Mouse (Mus musculus): ENCODE results near the gene Bmp10. TPM values are rescaled to one million over a fixed set of nuclear protein-coding genes. Genes with fewer than 3 reads are reported as not detected.
"Not testable (repeated sequence)": the region's sequence is repeated elsewhere in the genome, so short reads cannot be mapped to it uniquely, and the experiment has no call there.

The Bmp10 gene
- polyA plus RNA-seq, 1 experiment from 2014 or later, result 0.32 TPM

GRCm38 (mm10) chr6:87451771-87452170 lies 23.0 kb downstream of the Bmp10 start:
- 61% methylated on average over 3 of the region's 3 CpGs for WGBS (ENCODE audit: insufficient replicate concordance)
- no peak overlapping the region for H3K9ac ChIP-seq
- ATAC-seq, result no peak
- no peak overlapping the region for H3K4me3 ChIP-seq
- H3K27me3 ChIP-seq (replicated peaks), result no peaks in the 10 kb centered on the region; the same call in 1 of the 2 replicates
- no peak overlapping the region for H3K27ac ChIP-seq
- no peaks in the 10 kb centered on the region for H3K4me1 ChIP-seq
- no peaks in the 10 kb centered on the region for H3K36me3 ChIP-seq
- no peaks in the 10 kb centered on the region for H3K9me3 ChIP-seq (replicated peaks)
- H3K4me2 ChIP-seq, result no peak overlapping the region

DNA sequence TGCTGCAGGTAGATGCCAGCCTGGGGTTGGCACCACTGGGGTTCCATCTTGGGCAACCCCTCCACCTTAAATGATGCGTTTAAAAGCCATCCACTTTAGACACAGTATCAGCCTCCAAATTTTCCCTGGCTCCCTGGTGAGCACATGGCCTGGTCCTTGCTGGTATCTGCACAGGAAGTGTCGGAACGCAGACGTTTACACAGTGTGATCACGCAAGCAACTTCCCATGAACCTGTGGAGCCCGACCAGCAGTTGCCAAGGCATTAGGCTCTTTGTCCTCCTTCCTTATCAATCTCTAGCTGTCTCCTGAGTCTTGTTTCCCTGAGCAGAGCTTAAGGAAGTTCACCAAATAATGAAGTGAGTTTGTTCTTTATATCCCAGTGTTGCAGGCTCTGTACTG lies 26.7 kb downstream of the Bmp10 start:
- Histone ChIP-seq H3K9ac (no peak overlapping the region), H3K36me3 (no peaks in the 10 kb centered on the region), H3K4me1 (no peaks in the 10 kb centered on the region), H3K4me3 (no peak overlapping the region), H3K9me3 (replicated peaks) (no peaks in the 10 kb centered on the region), H3K27me3 (replicated peaks) (no peaks in the 10 kb centered on the region), H3K27ac (no peak overlapping the region), H3K4me2 (no peak overlapping the region)
- 46% methylated on average over 6 of the region's 6 CpGs for WGBS (ENCODE audit: insufficient replicate concordance)
- ATAC-seq, result no peak

- no peak overlapping the region for H3K4me2 ChIP-seq
- no peak for ATAC-seq
These were observed 37.4 kb downstream of the Bmp10 start for GRCm38 (mm10) chr6:87466221-87466620.

DNA sequence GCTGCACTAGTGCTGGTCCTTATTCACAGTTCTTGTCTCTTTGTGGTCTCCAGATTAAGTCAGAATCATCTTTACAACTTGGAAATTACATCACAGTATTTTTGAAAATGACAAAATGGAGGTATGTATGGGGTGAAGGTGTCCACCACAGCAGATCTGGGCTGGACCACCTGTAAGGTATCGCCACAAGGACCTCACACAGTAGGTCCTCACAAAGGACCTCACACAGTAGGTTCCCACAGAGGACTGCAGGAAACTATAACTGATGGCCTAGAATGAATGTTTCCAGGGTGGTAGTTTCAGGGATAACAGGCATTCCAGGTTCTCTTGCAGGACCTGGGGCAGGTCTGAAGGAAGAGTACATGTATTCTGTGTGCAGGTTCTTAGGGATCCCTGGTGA lies 38.6 kb downstream of the Bmp10 start:
- H3K36me3 ChIP-seq, result peaks cover 14% of the 10 kb centered on the region
- H3K27ac ChIP-seq, result no peak overlapping the region
- H3K27me3 ChIP-seq (replicated peaks), result no peaks in the 10 kb centered on the region
- no peak for ATAC-seq
- no peak overlapping the region for H3K4me3 ChIP-seq
- WGBS (ENCODE audit: insufficient replicate concordance), result 70% methylated on average over 1 of the region's 1 CpGs
- no peak overlapping the region for H3K4me2 ChIP-seq
- 0 out of 2 replicates have a peak, but pooled peaks cover 7% of the 10 kb centered on the region for H3K4me1 ChIP-seq
- H3K9ac ChIP-seq, result no peak overlapping the region
- H3K9me3 ChIP-seq (replicated peaks), result no peaks in the 10 kb centered on the region

More at GRCm38 (mm10) chr6:87466221-87466620, 37.4 kb downstream of the Bmp10 start:
- no peak overlapping the region for H3K4me3 ChIP-seq
- H3K27me3 ChIP-seq (replicated peaks), result no peaks in the 10 kb centered on the region
- H3K27ac ChIP-seq, result no peak overlapping the region
- peaks cover 14% of the 10 kb centered on the region for H3K36me3 ChIP-seq
- 28% methylated on average over 12 of the region's 12 CpGs for WGBS (ENCODE audit: insufficient replicate concordance)
- H3K9me3 ChIP-seq (replicated peaks), result no peaks in the 10 kb centered on the region
- no peak overlapping the region for H3K9ac ChIP-seq
- 0 out of 2 replicates have a peak, but pooled peaks cover 7% of the 10 kb centered on the region for H3K4me1 ChIP-seq

DNA sequence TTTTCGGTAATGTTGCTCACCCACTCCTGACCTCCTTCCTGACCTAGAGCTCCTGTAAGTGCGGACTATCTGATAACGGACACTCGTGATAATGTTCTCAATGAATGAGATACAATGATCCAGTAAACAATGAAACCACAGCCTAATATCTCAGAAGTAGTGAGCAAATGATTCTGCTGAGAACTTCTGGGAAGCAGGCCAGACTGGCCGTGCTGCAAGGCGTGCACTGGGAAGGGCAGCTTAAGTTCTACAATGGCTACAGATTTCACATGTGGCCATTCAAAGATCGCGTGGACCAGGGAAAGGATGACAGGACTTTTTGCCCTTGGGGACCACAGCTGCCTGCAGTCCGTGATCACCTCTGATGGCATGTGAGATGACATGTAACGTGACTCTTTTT lies 39.6 kb downstream of the Bmp10 start:
- H3K9ac ChIP-seq, result no peak overlapping the region
- no peaks in the 10 kb centered on the region for H3K9me3 ChIP-seq (replicated peaks)
- H3K27me3 ChIP-seq (replicated peaks), result no peaks in the 10 kb centered on the region
- no peak for ATAC-seq
- H3K4me1 ChIP-seq, result 0 out of 2 replicates have a peak, but pooled peaks cover 7% of the 10 kb centered on the region
- H3K36me3 ChIP-seq, result peaks cover 9% of the 10 kb centered on the region
- no peak overlapping the region for H3K27ac ChIP-seq
- H3K4me2 ChIP-seq, result no peak overlapping the region
- 78% methylated on average over 10 of the region's 10 CpGs for WGBS (ENCODE audit: insufficient replicate concordance)
- H3K4me3 ChIP-seq, result no peak overlapping the region

DNA sequence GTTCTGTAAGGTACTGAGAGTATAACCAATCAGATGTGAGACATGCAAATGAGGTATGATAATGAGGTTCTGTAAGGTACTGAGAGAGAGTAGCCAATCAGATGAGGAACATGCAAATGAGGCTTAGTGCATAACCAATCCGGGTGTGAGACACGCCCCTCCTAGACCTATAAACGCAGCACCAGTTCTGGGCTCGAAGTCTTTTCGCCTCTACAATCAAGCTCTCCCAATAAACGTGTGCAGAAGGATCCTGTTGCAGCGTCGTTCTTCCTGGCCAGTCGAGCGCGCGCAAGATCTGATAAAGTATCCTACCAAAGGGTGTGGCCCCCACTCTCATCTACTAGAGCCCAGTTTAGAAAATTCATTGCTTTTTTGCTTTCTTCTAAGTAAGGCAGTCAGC lies 41.3 kb downstream of the Bmp10 start:
- ATAC-seq, H3K4me1 ChIP-seq: not testable (repeated sequence)

DNA sequence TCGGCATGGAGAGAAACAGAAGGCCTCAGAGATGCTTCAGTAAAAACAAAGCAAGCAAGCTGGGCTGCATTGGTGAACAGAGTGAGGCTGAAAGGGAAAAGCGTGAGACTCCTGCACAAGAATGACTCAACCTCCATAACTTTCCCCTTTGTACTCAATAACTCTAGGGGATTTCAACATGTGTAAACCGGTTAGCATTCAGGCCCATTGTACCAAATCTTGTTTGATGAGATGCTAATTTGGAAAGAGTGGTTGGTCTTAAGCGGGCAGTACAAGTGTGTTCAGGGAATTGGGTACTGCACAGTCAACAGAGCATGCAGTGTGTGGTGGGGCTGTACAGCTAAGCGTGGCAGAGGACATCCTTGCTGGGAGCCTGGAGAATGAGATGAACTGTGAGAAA lies 46.4 kb downstream of the Bmp10 start:
- Histone ChIP-seq H3K9ac (no peak overlapping the region), H3K4me3 (no peak overlapping the region), H3K9me3 (replicated peaks) (no peaks in the 10 kb centered on the region), H3K27me3 (replicated peaks) (no peaks in the 10 kb centered on the region), H3K4me1 (no peaks in the 10 kb centered on the region), H3K4me2 (no peak overlapping the region), H3K36me3 (peaks cover 3% of the 10 kb centered on the region), H3K27ac (no peak overlapping the region)
- ATAC-seq, result no peak
- 76% methylated on average over 5 of the region's 5 CpGs for WGBS (ENCODE audit: insufficient replicate concordance)

More for the DNA sequence above, 41.3 kb downstream of the Bmp10 start:
- H3K27me3 ChIP-seq (replicated peaks); H3K9ac ChIP-seq; H3K27ac ChIP-seq; H3K36me3 ChIP-seq; H3K4me2 ChIP-seq; H3K4me3 ChIP-seq; H3K9me3 ChIP-seq (replicated peaks): not testable (repeated sequence)
- 83% methylated on average over 12 of the region's 12 CpGs for WGBS (ENCODE audit: insufficient replicate concordance)

DNA sequence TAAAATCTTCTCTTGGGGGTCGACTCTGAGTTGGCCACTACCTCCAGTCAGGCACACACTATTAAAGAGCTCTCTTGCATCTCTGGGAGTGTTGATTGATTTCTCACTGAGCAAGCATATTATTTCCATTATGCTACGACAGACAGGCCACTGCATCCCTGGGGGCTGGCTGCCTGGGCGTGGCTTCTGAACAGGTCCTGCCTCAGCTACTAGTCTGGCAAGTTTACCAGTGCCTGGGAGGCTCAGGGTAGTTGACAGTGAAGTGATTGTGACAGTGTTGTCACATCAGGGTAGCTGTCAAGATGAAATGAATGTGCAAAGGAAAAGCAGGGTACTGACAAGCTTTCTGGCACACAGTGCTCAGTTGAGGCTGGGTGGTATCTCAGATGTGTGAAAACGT lies 50.1 kb downstream of the Bmp10 start:
- Histone ChIP-seq H3K27ac (no peak overlapping the region), H3K9me3 (replicated peaks) (no peaks in the 10 kb centered on the region), H3K9ac (no peak overlapping the region), H3K4me1 (no peaks in the 10 kb centered on the region), H3K4me3 (no peak overlapping the region), H3K4me2 (no peak overlapping the region), H3K27me3 (replicated peaks) (0 out of 2 replicates have a peak, but pooled peaks cover 3% of the 10 kb centered on the region), H3K36me3 (no peaks in the 10 kb centered on the region; the same call in none of the 2 replicates)
- no peak for ATAC-seq
- WGBS (ENCODE audit: insufficient replicate concordance), result 60% methylated on average over 4 of the region's 4 CpGs

DNA sequence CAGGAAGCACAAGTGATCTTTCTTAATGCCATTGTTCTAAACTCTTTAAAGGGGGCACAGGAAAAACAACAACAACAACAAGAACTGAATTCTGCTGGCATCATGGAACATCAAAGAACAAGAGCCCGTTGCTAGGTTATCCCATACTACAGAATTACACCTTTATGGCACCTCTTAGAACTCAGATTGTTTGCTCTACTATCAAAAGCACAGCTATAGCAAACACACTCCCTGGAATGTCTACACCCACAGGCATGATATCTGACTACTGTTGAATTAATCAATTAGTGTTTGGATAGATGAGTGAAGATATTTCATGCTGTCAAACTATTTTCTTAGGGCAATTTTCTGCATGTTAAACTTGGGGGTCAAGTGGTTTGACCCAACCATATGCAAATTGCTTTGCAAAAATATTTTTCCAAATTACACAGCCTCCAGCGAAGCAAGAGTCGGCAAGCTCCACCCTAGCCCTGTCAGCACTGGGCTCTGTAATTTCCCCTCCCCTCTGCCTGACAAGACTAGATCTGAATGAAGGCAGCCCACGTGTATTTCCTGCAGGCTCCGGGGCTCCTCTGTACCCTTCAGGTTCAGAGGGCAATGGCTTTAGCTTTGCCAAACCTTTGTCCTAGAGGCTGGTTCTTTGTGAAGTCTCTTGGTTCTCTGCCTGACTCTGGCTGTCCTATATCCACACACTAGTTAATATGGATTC lies 50.7 kb downstream of the Bmp10 start:
- Histone ChIP-seq H3K9me3 (replicated peaks) (no peaks in the 10 kb centered on the region), H3K4me2 (no peak overlapping the region), H3K36me3 (no peaks in the 10 kb centered on the region; the same call in none of the 2 replicates), H3K4me3 (no peak overlapping the region), H3K4me1 (no peaks in the 10 kb centered on the region), H3K27ac (no peak overlapping the region), H3K9ac (no peak overlapping the region), H3K27me3 (replicated peaks) (0 out of 2 replicates have a peak, but pooled peaks cover 3% of the 10 kb centered on the region)
- WGBS (ENCODE audit: insufficient replicate concordance), result 53% methylated on average over 5 of the region's 5 CpGs
- ATAC-seq, result no peak

DNA sequence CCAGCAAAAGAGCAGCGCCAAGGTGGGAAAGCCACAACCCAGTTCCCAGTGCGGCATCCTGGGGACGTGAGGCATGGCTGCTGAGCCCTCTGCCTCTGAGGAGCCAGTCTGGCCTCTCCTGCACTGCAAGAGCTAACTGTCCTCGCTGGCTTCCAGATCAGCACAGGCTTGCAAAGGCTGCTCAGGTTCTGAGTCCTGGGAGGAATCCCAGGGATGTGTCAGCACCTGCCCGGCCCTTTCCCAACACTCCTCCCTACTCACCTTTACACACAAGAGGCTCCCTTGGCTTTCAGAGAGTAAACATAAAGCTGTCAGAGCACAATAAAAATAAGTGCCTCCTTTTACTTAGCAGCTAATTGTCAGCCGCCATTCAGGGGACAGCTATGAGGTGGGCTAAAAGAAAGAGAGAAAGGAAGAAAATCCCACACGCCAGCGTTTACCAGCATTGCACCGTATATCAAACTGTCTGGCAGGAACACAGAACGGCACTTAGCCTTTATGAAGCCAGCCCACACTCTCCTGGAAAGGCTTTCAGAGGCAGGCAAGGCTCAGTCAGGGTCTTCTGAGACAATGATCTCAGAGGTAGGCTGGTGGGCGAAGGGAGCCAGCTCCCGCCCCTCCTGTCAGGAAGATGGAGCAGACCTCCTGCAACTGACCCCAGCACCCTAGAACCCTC lies 54.6 kb downstream of the Bmp10 start:
- WGBS (ENCODE audit: insufficient replicate concordance), result 73% methylated on average over 12 of the region's 12 CpGs
- no peak overlapping the region for H3K27ac ChIP-seq
- no peaks in the 10 kb centered on the region for H3K9me3 ChIP-seq (replicated peaks)
- no peak overlapping the region for H3K9ac ChIP-seq
- H3K4me2 ChIP-seq, result no peak overlapping the region
- no peak overlapping the region for H3K4me3 ChIP-seq
- no peaks in the 10 kb centered on the region; the same call in none of the 2 replicates for H3K36me3 ChIP-seq
- ATAC-seq, result no peak
- 0 out of 2 replicates have a peak, but pooled peaks cover 3% of the 10 kb centered on the region for H3K27me3 ChIP-seq (replicated peaks)
- H3K4me1 ChIP-seq, result no peaks in the 10 kb centered on the region

DNA sequence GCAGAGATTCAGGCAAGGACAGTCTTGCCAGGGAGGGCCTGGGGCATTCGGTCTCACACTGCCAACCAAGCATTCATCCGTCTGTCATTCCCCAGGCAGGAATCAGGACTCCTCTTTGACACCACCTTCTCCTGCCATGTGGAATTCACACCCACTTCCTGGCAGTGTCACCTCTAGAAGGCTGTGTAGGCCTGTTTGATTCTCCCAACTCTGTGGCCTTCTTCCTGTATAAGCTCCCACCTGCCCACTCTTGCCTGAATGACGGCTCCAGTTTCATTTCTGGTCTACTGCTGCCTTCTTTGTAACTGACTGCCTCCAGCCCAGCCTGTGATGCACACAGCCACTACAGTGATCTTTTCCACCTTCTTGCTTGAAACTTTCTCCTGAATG lies 55.1 kb downstream of the Bmp10 start:
- no peak for ATAC-seq
- H3K27me3 ChIP-seq (replicated peaks), result 0 out of 2 replicates have a peak, but pooled peaks cover 3% of the 10 kb centered on the region
- H3K4me1 ChIP-seq, result no peaks in the 10 kb centered on the region
- no peak overlapping the region for H3K27ac ChIP-seq
- no peak overlapping the region for H3K9ac ChIP-seq
- no peak overlapping the region for H3K4me2 ChIP-seq
- WGBS (ENCODE audit: insufficient replicate concordance), result 68% methylated on average over 3 of the region's 3 CpGs
- H3K9me3 ChIP-seq (replicated peaks), result no peaks in the 10 kb centered on the region
- H3K36me3 ChIP-seq, result no peaks in the 10 kb centered on the region; the same call in none of the 2 replicates
- H3K4me3 ChIP-seq, result no peak overlapping the region

GRCm38 (mm10) chr6:87484806-87485205 lies 56.0 kb downstream of the Bmp10 start:
- 83% methylated on average over 5 of the region's 5 CpGs for WGBS (ENCODE audit: insufficient replicate concordance)
- H3K36me3 ChIP-seq, result no peaks in the 10 kb centered on the region; the same call in none of the 2 replicates

More at GRCm38 (mm10) chr6:87484806-87485205, 56.0 kb downstream of the Bmp10 start:
- Histone ChIP-seq H3K9me3 (replicated peaks) (no peaks in the 10 kb centered on the region), H3K27ac (no peak overlapping the region), H3K4me1 (no peaks in the 10 kb centered on the region), H3K9ac (no peak overlapping the region), H3K4me2 (no peak overlapping the region), H3K27me3 (replicated peaks) (0 out of 2 replicates have a peak, but pooled peaks cover 3% of the 10 kb centered on the region), H3K4me3 (no peak overlapping the region)
- no peak for ATAC-seq
